Mouse (Mus musculus) hindlimb bud, embryonic 11.5 days (tissue): Measurements from ENCODE around the gene C530008M17Rik.

Experiments used
- DNase-seq: peaks from one replicate; pipeline ENCODE4 v3.0.0-alpha.2; 2012; ENCODE audit warnings: low read depth, low spot score; ENCODE audit errors: extremely low spot score

The C530008M17Rik gene

DNA sequence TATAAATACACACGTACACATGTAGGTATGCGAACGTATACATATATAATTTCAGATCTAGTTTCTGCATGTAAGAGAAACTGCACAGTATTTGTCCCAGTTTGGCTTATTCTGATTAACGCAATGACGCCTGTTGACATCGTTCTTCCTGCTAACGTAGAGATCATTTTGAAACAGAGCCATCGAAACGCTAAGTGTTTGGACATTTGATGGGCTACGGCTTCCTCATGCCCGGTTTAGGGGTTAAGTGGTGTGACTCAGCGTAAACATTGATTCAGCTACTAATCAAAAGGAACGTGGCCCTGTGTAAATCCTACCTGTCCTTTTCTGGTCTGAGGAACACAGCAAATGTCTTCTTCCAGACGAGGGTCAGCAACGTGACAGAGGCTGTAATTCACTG is 113.3 kb downstream of the C530008M17Rik start:
- no peak for DNase-seq

DNA sequence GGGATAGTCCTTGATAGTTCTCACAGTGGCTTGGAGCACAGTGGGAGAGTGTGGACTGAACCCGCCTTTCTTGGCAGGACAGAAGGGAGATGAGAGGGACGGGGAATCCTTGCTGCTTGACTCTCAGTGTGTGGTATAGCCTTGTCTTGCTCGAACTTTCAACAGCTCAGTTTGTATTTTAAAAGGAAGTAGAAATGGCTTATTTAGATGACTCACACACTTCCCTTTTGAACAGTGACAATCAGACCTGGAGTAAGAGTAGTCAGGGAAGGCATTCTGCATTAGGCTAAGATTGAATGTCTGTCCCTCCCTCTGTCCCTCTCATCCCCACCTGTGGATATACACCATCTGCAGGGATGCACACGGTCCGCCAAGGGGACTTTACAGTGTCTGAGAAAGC is 115.1 kb downstream of the C530008M17Rik start:
- DNase-seq = no peak

DNA sequence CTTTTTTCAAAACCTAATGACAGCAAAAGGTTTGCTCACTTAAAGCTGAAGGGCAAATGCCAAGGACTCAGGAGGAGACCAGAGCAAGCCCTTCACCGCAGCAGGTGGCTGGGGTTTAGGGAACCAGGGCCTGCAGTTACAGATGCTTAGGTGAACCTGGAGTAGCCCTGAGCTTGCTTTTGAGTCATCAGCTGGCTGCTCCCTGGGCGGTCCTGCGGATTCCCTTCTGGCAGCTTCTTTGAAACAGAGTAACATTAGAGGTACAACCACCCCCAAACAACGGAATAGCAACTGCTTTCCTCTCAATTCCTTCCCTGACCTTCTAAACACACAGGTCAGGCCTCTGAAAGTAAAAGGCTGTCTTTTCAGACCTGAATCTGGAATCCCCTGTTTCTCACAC is 116.5 kb downstream of the C530008M17Rik start:
- DNase-seq = no peak

DNA sequence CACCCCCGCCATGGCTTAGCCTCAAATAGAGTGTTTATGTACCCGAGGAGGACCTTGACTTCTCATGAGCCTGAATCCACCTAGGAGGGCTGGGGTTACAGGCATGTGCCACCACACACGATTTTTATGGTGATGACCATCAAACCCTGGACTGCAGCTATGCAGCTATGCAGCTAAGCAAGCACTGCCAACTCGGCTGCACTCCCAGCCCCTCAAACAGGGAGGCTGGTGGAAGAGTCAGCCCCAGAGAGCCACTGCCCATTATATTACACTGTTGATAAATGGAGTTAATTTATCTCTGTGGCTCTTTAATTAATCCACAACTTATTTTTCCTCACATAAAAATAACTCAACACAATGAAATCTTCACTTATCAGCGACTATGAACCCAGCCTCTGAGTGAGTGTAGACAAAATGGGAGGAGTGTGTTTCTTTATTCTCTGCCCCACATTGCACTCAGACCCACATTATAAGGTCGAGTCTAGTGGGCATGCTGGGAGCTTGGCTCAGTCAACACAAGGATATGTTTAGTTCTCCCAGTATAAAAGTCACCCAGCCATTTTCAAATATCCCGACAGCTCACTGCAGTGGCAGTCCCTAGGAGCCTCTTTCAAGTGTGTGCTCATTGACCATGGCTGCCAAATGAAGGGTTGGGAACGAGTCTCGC is 117.3 kb downstream of the C530008M17Rik start:
- no peak for DNase-seq

DNA sequence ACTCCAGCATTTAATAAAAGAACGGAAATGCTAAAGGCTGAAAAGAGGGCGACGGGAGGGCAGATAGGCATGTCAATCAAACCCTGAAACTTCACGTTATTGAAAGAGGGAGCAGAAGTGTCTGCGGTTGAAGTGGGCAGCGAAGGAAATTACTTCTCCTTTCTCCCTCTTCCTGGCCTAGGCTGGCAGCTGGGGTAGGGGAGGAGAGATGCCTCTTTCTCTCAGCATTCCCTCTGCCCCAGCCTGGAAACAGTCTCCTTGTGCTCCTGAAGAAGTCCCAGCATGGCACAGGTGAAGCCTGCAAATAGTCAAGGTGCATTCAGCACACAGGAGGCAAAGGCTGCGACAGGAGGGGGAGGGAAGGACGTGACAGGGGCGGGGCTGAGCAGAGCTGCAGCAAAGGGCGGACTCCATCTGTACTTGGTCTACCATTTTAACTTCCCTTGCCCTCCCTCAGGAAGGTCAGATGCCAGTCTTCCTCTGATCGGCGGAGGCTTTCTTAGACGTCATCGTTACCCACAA is 122.8 kb downstream of the C530008M17Rik start:
- no peak for DNase-seq

DNA sequence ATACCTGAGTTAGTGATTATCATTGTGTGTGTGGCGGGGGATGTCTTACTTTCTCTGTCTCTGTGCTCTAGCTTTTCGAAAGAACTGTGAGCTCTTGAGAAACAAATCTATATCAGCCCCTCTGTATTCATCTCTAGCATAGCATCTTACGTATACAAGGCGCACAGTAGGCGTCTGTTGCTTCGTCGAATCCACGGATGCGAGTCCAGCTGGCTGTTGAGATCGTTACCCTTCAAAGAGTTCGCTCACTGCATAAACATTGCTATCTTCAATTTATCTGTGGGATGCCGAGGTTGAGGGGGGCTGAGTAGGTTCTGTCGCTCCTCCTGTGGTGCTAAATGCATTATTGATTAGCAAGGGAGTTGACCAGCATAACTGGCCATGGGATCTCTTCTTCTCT is 125.6 kb downstream of the C530008M17Rik start:
- no peak for DNase-seq

DNA sequence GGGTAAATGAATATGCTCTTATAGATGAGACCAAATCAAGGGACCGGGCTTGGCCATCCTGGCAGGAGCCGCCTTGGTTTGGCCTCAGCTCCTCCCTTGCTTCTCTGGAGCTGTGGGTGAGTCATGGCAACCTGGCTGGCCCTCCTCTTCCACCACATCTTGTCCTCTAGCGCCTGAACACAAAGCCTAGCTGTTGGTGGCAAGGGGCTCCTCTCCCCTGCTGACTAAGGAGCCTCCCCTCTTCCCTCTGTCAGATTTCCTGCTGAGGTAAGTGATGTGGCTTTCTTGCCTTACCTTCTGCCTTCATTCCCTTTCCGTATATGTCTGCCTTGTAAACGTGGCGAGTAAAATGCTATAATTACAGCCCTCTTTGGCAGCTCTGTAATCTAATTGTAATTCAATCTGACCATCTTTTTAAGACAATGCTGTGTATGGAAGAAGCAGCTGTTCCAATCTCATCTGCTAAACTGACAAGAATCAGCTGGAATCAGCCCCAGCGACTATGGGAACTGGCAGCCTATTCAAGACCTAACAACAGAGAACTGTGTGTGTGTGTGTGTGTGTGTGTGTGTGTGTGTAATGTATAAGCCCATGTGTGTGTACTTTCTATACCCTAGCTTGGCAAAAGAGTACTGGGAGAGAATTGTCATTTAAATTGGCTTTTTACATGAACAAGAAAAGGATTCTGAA is 126.2 kb downstream of the C530008M17Rik start:
- DNase-seq = no peak

DNA sequence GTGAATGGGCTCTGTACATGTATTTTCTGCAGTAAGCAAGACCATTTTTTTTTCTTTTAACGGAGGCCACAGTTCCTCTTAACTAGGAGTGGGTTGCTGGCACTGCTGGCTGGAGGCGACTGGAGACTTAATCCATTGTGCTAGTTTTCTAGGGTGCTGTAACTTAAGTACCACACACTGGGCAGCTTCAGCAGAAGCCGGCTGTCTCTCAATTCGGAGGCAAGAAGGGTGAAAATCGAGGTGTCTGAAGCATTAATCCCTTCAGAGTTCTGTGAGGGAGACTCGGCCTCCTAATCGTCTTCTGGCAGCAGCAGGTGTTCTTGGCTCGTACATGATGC is 126.8 kb downstream of the C530008M17Rik start:
- no peak for DNase-seq

DNA sequence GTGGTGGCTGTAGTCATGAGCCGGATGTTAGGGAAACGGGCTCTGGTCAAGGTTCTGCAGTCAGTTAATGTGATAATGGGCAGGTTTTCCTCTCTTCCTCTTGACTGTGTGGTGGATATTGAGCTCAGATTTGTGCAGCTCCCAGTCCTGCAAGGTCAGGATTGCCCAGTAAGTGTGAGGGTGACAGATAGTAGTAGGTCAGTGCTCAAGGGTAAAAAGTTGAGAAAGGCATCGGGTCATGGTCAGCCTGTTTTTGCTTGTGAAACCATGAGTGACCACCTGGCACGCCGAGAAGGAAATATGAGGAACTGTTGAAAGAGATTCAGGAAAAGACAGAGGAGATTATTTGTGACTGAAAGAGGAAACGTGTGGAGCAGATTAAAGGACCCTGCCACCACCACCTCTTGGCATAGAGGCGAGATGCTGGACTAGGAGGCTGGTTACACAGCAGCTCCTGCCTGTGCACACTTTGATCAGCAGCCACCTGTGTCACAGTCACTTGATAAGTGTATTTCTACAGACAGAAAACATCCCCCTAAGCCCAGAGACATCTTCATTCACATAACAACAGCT is 127.9 kb downstream of the C530008M17Rik start:
- DNase-seq = no peak

DNA sequence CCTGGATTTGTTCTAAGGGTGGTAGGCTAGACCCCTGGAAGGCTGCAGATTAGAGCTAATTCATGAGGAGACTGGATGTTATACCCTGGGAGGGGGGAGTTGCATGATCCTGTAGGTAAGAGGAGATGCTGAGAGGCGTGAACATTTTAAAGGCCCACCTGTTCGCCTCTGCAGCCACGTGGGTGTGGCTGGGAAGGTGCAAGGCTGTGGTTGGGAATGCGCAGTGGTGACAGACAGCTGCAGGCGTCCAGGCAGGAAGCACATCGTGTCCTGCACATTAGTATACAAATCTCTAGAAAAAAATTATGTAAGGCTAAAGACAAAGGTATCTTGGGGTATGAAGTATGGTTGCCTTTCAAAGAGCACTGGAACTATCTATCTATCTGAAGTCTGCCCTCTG is 128.7 kb downstream of the C530008M17Rik start:
- no peak for DNase-seq

DNA sequence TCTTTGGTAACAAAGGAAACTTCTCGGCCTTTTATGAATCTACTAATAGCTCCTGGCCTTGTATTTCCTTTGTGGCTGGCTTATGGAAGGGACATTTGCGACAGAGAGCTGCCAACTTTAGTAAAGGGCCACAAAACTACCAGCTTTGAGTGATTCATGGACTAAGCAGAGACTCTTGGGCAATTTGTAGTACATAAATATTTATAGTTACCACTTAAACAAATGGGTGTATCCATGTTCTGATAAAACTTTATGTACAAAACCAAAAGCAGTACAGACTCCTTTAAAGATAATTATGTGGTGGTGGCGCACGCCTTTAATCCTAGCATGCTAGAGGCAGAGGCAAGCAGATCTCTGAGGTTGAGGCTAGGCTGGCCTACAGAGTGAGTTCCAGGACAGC is 133.6 kb downstream of the C530008M17Rik start:
- no peak for DNase-seq

DNA sequence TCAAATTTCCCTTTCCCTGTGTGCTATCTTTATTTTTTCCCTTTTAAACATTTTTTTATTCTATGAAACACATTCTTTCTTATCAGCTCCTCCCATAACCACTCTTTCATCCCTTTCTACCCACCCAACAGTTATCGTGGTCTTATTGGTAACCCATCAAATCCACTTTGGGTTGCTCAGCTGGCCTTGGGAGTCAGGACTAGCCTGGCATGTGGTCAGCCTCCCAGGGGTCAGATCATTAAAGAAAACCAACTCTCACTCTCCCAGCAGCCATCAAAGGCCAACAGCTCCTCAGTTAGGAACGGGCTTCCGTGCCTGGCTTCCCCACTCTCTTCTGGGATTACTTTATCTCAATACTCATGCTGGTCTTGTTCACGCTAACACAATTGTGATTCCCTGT is 135.0 kb downstream of the C530008M17Rik start:
- DNase-seq = no peak

DNA sequence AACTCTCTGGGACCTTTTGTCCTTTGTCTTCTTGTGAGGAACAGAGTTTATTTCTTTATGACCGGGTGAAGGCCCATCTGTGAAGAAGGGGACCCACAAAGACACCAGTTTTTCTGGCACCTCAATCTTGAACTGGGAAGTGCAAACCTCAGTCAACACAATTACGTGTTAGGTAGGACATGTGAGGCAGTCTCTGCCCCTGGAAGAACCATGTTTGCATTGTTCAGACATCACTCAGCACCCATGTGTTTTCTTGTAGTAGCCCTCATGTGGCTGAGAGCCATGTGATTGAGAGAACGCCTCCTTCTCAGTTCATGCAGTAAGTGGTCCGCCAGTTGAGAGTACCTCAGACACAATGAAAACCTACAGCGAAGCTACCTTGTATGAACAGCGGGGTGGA is 136.4 kb downstream of the C530008M17Rik start:
- DNase-seq = no peak

DNA sequence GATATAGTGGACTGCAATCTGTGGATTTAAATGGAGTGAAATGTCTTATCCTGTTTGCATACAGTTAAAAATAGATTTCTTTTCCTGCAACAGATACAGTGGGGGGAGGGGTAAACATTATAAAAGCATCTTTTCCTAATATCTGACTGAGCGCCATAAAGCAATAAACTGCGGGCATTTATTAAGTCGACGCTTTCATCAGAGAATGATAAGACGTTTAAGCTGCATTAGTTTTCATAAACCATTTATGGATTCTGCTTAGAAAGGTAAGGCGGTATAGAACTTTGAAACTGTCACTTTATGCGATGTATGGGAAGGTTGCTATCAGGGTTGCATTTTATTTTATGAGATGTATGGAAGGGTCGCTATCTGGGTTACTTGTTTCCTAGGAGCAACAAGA is 141.7 kb downstream of the C530008M17Rik start:
- no peak for DNase-seq

DNA sequence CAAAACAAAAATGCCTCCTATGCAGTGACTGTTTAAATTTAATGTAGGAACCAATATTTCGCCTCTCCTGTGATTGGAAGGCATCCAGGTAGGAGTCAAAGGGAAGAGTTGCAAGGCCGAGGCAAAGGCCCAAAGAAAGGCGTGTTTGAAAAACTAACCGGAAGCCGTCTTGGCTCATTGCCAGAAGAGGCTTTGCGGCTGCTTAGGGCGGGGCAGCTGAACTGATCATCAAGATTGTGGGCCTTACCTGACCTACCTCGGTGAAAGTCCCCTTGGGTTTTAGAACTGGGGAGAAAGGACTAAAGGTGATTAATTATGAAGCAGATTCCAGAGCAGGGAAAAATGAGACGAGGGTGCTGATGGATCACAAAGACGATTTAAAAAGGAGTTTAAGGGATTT is 143.2 kb downstream of the C530008M17Rik start:
- DNase-seq = no peak

DNA sequence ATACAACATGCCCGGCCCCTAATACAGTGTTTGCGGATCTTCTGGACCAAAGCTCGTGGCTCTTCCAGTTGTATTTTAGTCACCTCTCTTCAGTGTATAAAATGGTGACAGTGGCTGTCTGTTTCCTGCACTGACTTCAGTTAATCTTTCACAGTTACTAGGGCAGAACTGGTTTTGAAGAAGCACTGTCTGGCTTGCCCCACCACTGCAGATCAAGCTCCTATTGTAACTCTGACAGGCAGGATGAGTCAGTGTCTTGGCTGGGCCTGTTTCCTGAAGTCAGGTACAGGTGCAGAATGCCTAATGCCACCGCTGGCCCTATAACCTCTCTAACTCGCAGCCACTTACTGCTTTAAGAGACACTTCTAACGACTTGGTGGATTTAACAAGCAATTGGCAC is 152.7 kb downstream of the C530008M17Rik start:
- DNase-seq = no peak

DNA sequence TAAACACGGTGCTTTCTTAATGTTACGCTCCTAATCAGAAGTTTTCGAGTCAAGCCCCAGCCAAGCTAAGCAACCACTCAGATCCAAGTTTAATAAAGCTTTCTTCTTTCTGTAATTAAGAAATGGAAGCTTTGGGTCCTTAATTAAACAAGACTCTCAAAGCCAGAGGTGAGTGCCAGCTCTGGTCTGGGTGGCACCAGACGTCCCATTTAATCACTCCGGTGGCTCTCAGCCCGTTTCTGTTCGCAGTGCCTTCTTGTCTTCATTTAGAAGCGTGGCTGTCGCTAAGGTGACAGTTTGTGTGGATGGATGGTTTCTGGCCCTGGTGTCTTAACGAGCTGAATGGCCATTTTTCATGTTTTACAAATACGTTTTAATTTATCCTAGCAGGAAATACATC is 158.7 kb downstream of the C530008M17Rik start:
- DNase-seq = no peak

DNA sequence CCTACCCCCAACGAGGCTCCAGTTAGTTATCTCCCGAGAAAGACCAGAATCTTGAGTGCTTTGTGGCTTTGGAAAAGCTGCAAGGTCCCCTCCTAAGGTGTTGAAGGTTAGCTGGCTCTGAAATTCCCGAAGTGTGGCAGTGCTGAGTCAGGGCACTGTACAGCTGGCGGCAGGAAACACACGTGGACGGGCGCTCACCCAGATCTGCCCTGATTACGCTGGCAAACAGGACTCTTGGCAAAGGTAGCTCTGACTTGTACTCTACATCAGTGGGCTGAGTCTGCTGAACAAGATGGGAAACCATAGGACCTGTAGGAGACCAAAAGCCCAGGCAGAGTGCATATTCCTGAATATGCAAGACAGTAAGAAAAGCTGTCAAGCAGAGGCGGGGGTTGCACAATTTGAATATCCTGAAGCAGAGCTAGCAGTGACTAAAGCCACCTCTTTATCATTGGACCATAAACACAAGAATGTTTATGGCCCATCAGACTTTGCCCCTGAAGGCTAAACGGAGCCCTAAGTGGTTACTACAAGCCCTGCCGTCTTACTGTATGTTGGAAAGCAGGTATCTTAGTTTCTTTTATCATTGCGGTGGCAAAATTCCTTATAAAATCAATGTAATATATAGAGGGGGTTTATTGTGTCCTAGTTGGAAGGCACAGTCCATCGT is 159.6 kb downstream of the C530008M17Rik start:
- no peak for DNase-seq

DNA sequence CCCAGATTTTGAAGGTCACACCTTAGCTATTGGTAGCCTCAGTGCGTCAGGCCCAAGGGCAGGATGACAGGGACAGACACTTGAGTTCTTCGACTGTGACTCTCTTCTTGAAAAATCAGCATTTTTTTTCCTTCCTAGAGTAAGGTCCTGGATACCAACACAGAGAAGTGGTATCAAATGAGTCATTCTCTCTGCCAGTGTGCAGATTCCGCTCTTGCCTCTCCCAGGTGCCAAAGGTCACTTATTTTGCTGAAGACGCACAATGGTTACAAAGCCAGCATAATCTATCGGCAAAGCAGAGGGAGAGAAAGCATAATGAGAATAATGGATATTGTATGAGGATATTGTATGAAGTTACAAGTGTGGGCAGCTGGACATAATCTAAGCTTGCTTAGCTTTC is 160.4 kb downstream of the C530008M17Rik start:
- no peak for DNase-seq

DNA sequence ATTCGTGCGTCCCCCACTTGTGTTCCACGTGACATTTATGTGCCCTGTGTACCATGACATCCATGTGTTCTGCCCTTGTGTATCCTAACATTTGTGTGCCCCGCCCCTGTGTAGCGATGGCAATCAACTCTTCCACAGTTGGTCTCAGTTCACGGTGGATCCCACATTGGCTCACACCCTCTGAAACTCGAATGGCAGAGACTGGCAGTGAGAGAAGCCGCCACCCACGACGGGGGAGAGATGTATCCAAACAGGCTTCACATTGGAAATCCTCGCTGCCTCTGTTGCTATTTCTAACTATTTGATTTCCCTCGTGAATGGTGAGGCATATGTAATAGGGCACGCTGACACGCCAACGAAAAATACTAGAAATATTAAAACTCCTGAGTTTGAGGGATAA is 161.4 kb downstream of the C530008M17Rik start:
- no peak for DNase-seq

DNA sequence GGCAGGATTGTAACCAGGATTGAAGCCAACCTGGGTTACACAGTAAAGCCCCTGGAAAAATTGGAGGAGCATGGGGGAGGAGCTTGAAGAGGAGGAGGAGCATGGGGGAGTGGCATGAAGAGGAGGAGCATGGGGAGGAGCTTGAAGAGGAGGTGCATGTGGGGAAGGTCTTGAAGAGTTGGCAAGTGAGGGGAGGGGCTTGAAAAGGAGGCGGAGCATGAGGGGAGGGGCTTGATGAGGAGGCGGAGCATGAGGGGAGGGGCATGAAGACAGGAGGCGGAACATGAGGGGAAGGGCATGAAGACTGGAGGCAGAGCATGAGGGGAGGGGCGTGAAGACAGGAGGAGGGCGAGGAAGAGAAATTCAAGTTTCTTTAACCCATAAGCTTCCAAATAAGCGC is 162.5 kb downstream of the C530008M17Rik start:
- DNase-seq = no peak

DNA sequence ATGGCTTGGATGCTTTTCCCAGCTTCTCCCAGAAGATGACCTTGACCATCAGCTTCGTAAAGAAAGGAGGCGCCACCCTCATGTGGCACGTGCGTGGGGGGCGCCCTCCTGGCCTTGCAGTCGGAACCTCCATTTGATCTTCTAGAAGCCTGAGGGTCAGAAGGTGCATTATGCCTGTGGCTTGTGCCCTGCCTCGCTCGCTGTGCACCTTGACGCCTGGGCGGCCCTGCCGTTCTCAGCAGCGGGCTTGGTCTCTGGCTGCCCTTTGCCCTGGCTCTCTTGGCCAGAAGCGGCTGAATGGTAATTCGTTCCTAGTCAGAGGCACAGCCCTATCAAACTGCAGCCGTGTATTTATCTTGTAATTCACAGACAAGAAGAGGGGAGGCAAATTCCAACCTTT is 165.8 kb downstream of the C530008M17Rik start:
- no peak for DNase-seq
